Comparison of ENCODE assay signal across 14 mouse cellular contexts in genomic region chr1:193738821-193739220, GRCm38 (mm10).
DNase-seq lines count a peak whose midpoint lies in the region; ATAC-seq lines count a peak whose summit lies in the region.
"Had no signal": no experiment of that assay in that cellular context is flagged by ENCODE, and none has a peak within 500 bp of the region (broad histone marks: within the 10 kb centered on the region; RNA-seq: fewer than 3 reads in every experiment).

No protein-coding gene starts in this region.

- H3K4me2 ChIP-seq in midbrain, embryonic 11.5 days = no peak overlapping the region
- H3K4me2 ChIP-seq in midbrain, embryonic 15.5 days = no peak overlapping the region
- H3K4me2 ChIP-seq: forebrain, embryonic 12.5 days; hindbrain, embryonic 15.5 days; limb, embryonic 15.5 days; midbrain, embryonic 12.5 days had no signal

- no peak for ATAC-seq in midbrain, embryonic 11.5 days (ENCODE audit: low FRiP score)
- ATAC-seq in midbrain, embryonic 15.5 days (replicated peaks) = no peak
- peak; percentile 52; the same call in 1 of the 2 replicates for ATAC-seq in megakaryocyte progenitor cell, adult 5-6 weeks (replicated peaks; ENCODE audit: poor library complexity)
- ATAC-seq: activated CD4-positive, CD25-positive, alpha-beta regulatory T cell, adult 4 months had no signal

- H3K36me3 ChIP-seq in midbrain, embryonic 11.5 days (ENCODE audit: control insufficient read depth, insufficient read depth, low read length) = no peaks in the 10 kb centered on the region
- no peaks in the 10 kb centered on the region for H3K36me3 ChIP-seq in midbrain, embryonic 15.5 days (replicated peaks)
- H3K36me3 ChIP-seq: forebrain, embryonic 12.5 days; hindbrain, embryonic 15.5 days; limb, embryonic 15.5 days; midbrain, embryonic 12.5 days had no signal

- no peaks in the 10 kb centered on the region for H3K9me3 ChIP-seq in midbrain, embryonic 11.5 days (ENCODE audit: control insufficient read depth, low read length)
- H3K9me3 ChIP-seq in midbrain, embryonic 15.5 days = no peaks in the 10 kb centered on the region
- H3K9me3 ChIP-seq: forebrain, embryonic 12.5 days; hindbrain, embryonic 15.5 days; limb, embryonic 15.5 days; midbrain, embryonic 12.5 days had no signal

- peak; percentile 36 for DNase-seq in gastrocnemius, postnatal 10 days
- no peak for DNase-seq in gastrocnemius, adult 18-20 months (ENCODE audit: low spot score)
- DNase-seq in midbrain, embryonic 11.5 days (ENCODE audit: low spot score, missing footprints) = peak; percentile 87
- peak; percentile 17 for DNase-seq in c-Kit-positive CD71-negative TER-119-negative erythroid progenitor cells, embryonic 14.5 days (ENCODE audit: low read depth)
- DNase-seq in layer of hippocampus, adult 8-10 months (ENCODE audit: low spot score in 2 of 2) = no peak
- no peak for DNase-seq in frontal cortex, adult 2 months (ENCODE audit: extremely low spot score in 1 of 2, low spot score in 1 of 2)
- DNase-seq: cerebellum, adult 9-10 months had no signal

- H3K27me3 ChIP-seq in midbrain, embryonic 11.5 days (ENCODE audit: control insufficient read depth, insufficient read depth, low read length) = no peaks in the 10 kb centered on the region
- no peaks in the 10 kb centered on the region for H3K27me3 ChIP-seq in midbrain, embryonic 15.5 days (replicated peaks)
- H3K27me3 ChIP-seq: forebrain, embryonic 12.5 days; hindbrain, embryonic 15.5 days; limb, embryonic 15.5 days had no signal

- H3K4me3 ChIP-seq in midbrain, embryonic 11.5 days (ENCODE audit: low read depth, low read length) = no peak overlapping the region
- H3K4me3 ChIP-seq in midbrain, embryonic 15.5 days = no peak overlapping the region
- H3K4me3 ChIP-seq: forebrain, embryonic 12.5 days; hindbrain, embryonic 15.5 days; limb, embryonic 15.5 days; midbrain, embryonic 12.5 days had no signal

- no peak overlapping the region for H3K9ac ChIP-seq in midbrain, embryonic 11.5 days (ENCODE audit: low read length)
- no peak overlapping the region for H3K9ac ChIP-seq in midbrain, embryonic 15.5 days
- H3K9ac ChIP-seq: forebrain, embryonic 12.5 days; hindbrain, embryonic 15.5 days; limb, embryonic 15.5 days; midbrain, embryonic 12.5 days had no signal

- no peak overlapping the region for H3K27ac ChIP-seq in midbrain, embryonic 11.5 days (ENCODE audit: low read depth, low read length)
- no peak overlapping the region for H3K27ac ChIP-seq in midbrain, embryonic 15.5 days
- H3K27ac ChIP-seq: forebrain, embryonic 12.5 days; hindbrain, embryonic 15.5 days; limb, embryonic 15.5 days; midbrain, embryonic 12.5 days had no signal

- H3K4me1 ChIP-seq in midbrain, embryonic 11.5 days (ENCODE audit: control insufficient read depth, insufficient read depth, low read length) = peaks cover 12% of the 10 kb centered on the region
- peaks cover 6% of the 10 kb centered on the region for H3K4me1 ChIP-seq in midbrain, embryonic 15.5 days
- H3K4me1 ChIP-seq: hindbrain, embryonic 15.5 days; limb, embryonic 15.5 days had no signal

- WGBS in midbrain, embryonic 11.5 days = 63% methylated on average over 6 of the region's 6 CpGs
- 72% methylated on average over 6 of the region's 6 CpGs for WGBS in midbrain, embryonic 15.5 days

Comparison
In these comparisons a context has a peak if more than half of its experiments do, and no peak if none do; other contexts are left out.
1. DNase-seq: peak in gastrocnemius, postnatal 10 days (single experiment), midbrain, embryonic 11.5 days (single experiment) and c-Kit-positive CD71-negative TER-119-negative erythroid progenitor cells, embryonic 14.5 days (single experiment); none in gastrocnemius, adult 18-20 months (single experiment), layer of hippocampus, adult 8-10 months (0 of 2) and frontal cortex, adult 2 months (0 of 2).